ENCODE assay signal across 9 mouse cellular contexts in the genomic region with DNA sequence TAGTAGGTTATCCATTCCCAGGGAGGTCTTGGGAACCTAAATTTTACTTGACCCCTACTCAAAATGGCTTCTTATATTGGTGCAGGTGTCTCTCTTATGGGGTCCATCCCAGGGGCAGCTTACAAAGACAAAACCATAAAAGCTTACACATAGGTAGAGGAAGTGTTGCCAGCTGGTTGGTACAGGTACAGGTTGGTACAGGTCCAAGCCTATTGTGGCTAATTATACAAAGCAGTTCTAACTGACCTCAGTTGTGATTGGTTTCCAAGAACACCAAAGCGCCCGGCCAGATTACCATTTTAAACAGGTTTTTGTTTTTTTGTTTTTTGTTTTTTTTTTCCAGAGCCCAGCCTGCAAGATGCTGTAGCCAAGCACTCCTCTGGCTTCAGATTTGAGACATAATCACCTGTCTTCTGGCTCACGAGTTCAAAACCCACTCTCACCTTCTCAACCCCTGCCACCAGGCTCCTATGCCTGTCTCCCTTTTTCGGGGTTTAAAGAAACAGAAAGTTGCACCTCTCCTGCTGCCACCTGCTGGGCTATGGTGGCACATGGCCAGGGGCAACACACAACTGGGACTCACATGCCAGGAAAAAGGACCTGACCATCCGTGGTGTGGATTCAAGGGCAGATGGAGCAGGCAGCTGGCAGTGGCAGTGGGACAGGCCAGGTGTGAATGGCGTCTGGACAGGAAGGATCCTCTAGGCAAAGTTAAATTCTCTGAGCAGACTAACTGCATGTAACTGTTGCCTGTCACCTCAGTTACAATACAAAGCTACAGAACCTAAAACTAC. TPM values are rescaled to one million over a fixed set of nuclear protein-coding genes. Genes with fewer than 3 reads are reported as not detected.
DNase-seq lines count a peak whose midpoint lies in the region; TF ChIP-seq lines count a peak whose summit lies in the region.
"Had no signal": no experiment of that assay in that cellular context is flagged by ENCODE, and none has a peak within 500 bp of the region (broad histone marks: within the 10 kb centered on the region; RNA-seq: fewer than 3 reads in every experiment).

No protein-coding gene starts in this region.

- DNase-seq in layer of hippocampus, adult 2 months (ENCODE audit: low spot score in 2 of 2), result no peak
- DNase-seq in layer of hippocampus, adult 11-12 months (ENCODE audit: low spot score), result no peak
- peak; percentile 31 for DNase-seq in adrenal gland, adult 8-10 months
- peak; percentile 59 to 74 for DNase-seq in kidney, postnatal 4 days
- peak; percentile 33 to 64 for DNase-seq in spleen, postnatal 10 days (ENCODE audit: low spot score in 2 of 2)
- DNase-seq in left cerebral cortex, adult 9 months (ENCODE audit: low spot score in 2 of 2), result no peak
- DNase-seq in frontal cortex, postnatal 36 days (ENCODE audit: low spot score in 2 of 2), result no peak
- no peak for DNase-seq in layer of hippocampus, postnatal 14 days (ENCODE audit: low spot score in 2 of 2)

- H3K27ac ChIP-seq in layer of hippocampus, adult 2 months, result no peak overlapping the region
- H3K27ac ChIP-seq: hindbrain, embryonic 15.5 days had no signal

- peak; percentile 45 for TF ChIP-seq CTCF in layer of hippocampus, adult 2 months (conservative IDR thresholded peaks at IDR 0.05)

- H3K4me3 ChIP-seq in layer of hippocampus, adult 2 months, result no peak overlapping the region
- H3K4me3 ChIP-seq: hindbrain, embryonic 15.5 days had no signal

RNA-seq across cellular contexts. Expression of a gene that starts 22.6 kb away (rescaled TPM):
- total RNA-seq in layer of hippocampus, adult 2 months (2021), result 100 to 1,000 TPM; 305 to 319 TPM
- total RNA-seq in adrenal gland, adult 8-10 months (2022), result 100 to 1,000 TPM; 269 to 378 (median 343) TPM
- 100 to 1,000 TPM; 316 to 327 TPM for total RNA-seq in layer of hippocampus, postnatal 14 days (2021)

Comparison
In these comparisons a context has a peak if more than half of its experiments do, and no peak if none do; other contexts are left out.
1. DNase-seq: peak in adrenal gland, adult 8-10 months (single experiment), kidney, postnatal 4 days (2 of 2) and spleen, postnatal 10 days (2 of 2); none in layer of hippocampus, adult 2 months (0 of 2), layer of hippocampus, adult 11-12 months (single experiment), left cerebral cortex, adult 9 months (0 of 2), frontal cortex, postnatal 36 days (0 of 2) and layer of hippocampus, postnatal 14 days (0 of 2).